Mouse (Mus musculus) heart, embryonic 14.5 days (tissue): ENCODE measurements at regions not wholly inside any gene's neighbourhood (a gene's known extent, or its start where the extent isn't known, plus 50 kb on each side); places are given as distances from the start of the nearest gene placed in this dataset.
A peak's percentile ranks its signal among the peaks of the same experiment; 100 is the strongest.

ENCODE experiments used
- ATAC-seq: fragments of 200-750 bp; cut with Nextera tagmentation; 2 replicates; pipeline ENCODE4 v1.8.0; 2017; ENCODE audit warnings: low read depth, moderate TSS enrichment; ENCODE audit not compliant: insufficient number of reproducible peaks, insufficient read depth, low FRiP score
- H3K27ac ChIP-seq, 2 experiments: fragments of 200-500 bp in 1 of 2; fragments of 300-500 bp in 1 of 2; sonication (generic) in 1 of 2; replicated peaks in 1 of 2; 2 replicates each; pipeline ENCODE4 v1.5.1; 2012 to 2014; ENCODE audit warnings: low read depth in 2 of 2, low read length in 2 of 2, control low read depth in 1 of 2, mild to moderate bottlenecking in 1 of 2, mixed read lengths in 1 of 2; ENCODE audit not compliant: control insufficient read depth in 1 of 2, insufficient read depth in 1 of 2
- H3K27me3 ChIP-seq: fragments of 300-500 bp; sonication (generic); 2 replicates; pipeline ENCODE4 v1.6.1; 2014; ENCODE audit warnings: mild to moderate bottlenecking, low read length, control low read depth; ENCODE audit not compliant: control insufficient read depth, insufficient read depth
- H3K36me3 ChIP-seq: fragments of 300-500 bp; sonication (generic); 2 replicates; pipeline ENCODE4 v1.6.1; 2014; ENCODE audit warnings: mild to moderate bottlenecking, control low read depth, low read length, mixed read lengths; ENCODE audit not compliant: control insufficient read depth, insufficient read depth
- H3K4me1 ChIP-seq, 2 experiments: fragments of 200-500 bp in 1 of 2; fragments of 300-500 bp in 1 of 2; sonication (generic) in 1 of 2; 2 replicates each; pipeline ENCODE4 v1.6.1; 2012 to 2014; ENCODE audit warnings: low read length in 2 of 2, control low read depth in 1 of 2, mixed read lengths in 1 of 2; ENCODE audit not compliant: control insufficient read depth in 2 of 2, insufficient read depth in 2 of 2
- H3K4me2 ChIP-seq: fragments of 300-500 bp; sonication (generic); 2 replicates; pipeline ENCODE4 v1.6.1; 2014; ENCODE audit warnings: mild to moderate bottlenecking, low read length
- H3K4me3 ChIP-seq, 2 experiments: fragments of 200-500 bp in 1 of 2; fragments of 300-500 bp in 1 of 2; sonication (generic) in 1 of 2; 2 replicates each; pipeline ENCODE4 v1.5.1; 2012 to 2014; ENCODE audit warnings: low read length in 2 of 2, mild to moderate bottlenecking in 2 of 2, control low read depth in 1 of 2, low read depth in 1 of 2, moderate library complexity in 1 of 2; ENCODE audit not compliant: control insufficient read depth in 1 of 2, insufficient read depth in 1 of 2
- H3K9ac ChIP-seq: fragments of 300-500 bp; sonication (generic); 2 replicates; pipeline ENCODE4 v1.6.1; 2014; ENCODE audit warnings: mild to moderate bottlenecking, low read length
- H3K9me3 ChIP-seq: fragments of 300-500 bp; sonication (generic); 2 replicates; pipeline ENCODE4 v1.6.1; 2016; ENCODE audit warnings: low read length, control low read depth; ENCODE audit not compliant: control insufficient read depth
- WGBS: fragments of 180-500 bp; shearing (Covaris S2); extraction: QIAGEN DNeasy Blood & Tissue Kit; methylation state at CpG from one replicate; pipeline ENCODE4 v1.1.7; 2014; 5-methylcytosine and 5-hydroxymethylcytosine counted together

GRCm38 (mm10) chr6:50939440-50939839 lies 285.2 kb upstream of the Npvf start:
- no peak for ATAC-seq
- 63% methylated on average over 2 of the region's 2 CpGs for WGBS
- Histone ChIP-seq H3K9ac (no peak overlapping the region), H3K27ac (no peak overlapping the region), H3K4me2 (no peak overlapping the region), H3K36me3 (no peaks in the 10 kb centered on the region), H3K27me3 (no peaks in the 10 kb centered on the region), H3K4me1 (peaks cover 9% of the 10 kb centered on the region in 2 experiments), H3K4me3 (no peak overlapping the region), H3K9me3 (no peaks in the 10 kb centered on the region)

- WGBS: 23% methylated on average over 1 of the region's 1 CpGs
- H3K4me1 ChIP-seq: peaks cover 9% of the 10 kb centered on the region in 2 experiments
- no peak overlapping the region for H3K9ac ChIP-seq
- no peak overlapping the region for H3K4me2 ChIP-seq
- no peaks in the 10 kb centered on the region for H3K9me3 ChIP-seq
- no peak overlapping the region for H3K27ac ChIP-seq
- H3K27me3 ChIP-seq: no peaks in the 10 kb centered on the region
- H3K4me3 ChIP-seq: no peak overlapping the region
- H3K36me3 ChIP-seq: no peaks in the 10 kb centered on the region
- ATAC-seq: no peak
Measured at GRCm38 (mm10) chr6:50940118-50940517, 285.9 kb upstream of the Npvf start.

- no peak overlapping the region for H3K4me2 ChIP-seq
- peaks cover 9% of the 10 kb centered on the region in 2 experiments for H3K4me1 ChIP-seq
- no peak; the same call in 1 of the 2 replicates for ATAC-seq
- no peaks in the 10 kb centered on the region for H3K9me3 ChIP-seq
- H3K9ac ChIP-seq: no peak overlapping the region
- peak overlapping the region; percentile 39 to 48 for H3K27ac ChIP-seq
- H3K27me3 ChIP-seq: no peaks in the 10 kb centered on the region
- WGBS: 48% methylated on average over 10 of the region's 10 CpGs
- H3K4me3 ChIP-seq: no peak overlapping the region
- H3K36me3 ChIP-seq: no peaks in the 10 kb centered on the region
Measured at GRCm38 (mm10) chr6:50940641-50941398, 286.6 kb upstream of the Npvf start.

DNA sequence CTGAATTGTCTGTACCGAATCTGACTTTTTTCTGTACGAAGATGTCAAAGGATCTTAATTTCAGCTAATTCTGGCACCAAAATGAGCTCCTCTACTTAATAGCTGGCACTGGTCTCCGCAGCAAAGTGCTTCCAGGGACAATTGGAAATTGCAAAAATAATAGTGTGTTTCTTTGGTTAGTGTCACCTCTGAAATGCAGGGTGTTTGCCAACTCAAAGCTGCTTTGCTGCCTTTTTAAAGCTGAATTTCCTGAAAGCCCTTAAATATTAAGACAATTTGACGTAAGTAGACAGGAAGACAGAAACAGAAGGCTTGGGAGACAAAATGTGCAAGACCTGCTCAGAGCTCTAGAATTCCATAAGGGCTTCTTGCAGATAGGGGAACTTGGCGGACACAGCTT lies 288.5 kb upstream of the Npvf start:
- Histone ChIP-seq H3K27ac (no peak overlapping the region), H3K4me1 (peaks cover 9% of the 10 kb centered on the region in 2 experiments), H3K4me2 (no peak overlapping the region), H3K9ac (no peak overlapping the region), H3K27me3 (no peaks in the 10 kb centered on the region), H3K36me3 (no peaks in the 10 kb centered on the region), H3K9me3 (no peaks in the 10 kb centered on the region), H3K4me3 (no peak overlapping the region)
- ATAC-seq: no peak
- WGBS: 82% methylated on average over 5 of the region's 5 CpGs

DNA sequence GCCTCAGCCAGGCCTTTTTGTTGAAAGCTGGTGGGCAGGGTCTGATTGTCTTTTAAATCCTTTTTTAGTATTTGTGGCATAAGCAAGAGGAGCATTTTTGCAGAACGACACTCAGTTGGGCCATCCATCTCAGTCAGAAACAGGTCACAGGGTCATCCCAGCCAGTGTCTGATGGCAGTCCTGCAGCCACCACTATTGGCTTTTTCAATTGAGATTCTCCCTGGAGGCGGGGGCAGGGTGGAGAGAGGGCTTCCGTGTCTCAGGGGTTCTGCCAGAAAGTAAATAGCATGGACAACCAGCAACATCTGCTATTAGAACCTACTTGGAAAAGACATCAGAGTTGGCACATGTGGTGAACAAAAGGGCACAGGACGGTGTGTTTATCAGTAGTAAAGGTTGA lies 293.8 kb upstream of the Npvf start:
- no peak overlapping the region for H3K4me2 ChIP-seq
- H3K27ac ChIP-seq: no peak overlapping the region
- no peaks in the 10 kb centered on the region for H3K9me3 ChIP-seq
- 77% methylated on average over 4 of the region's 4 CpGs for WGBS
- H3K36me3 ChIP-seq: no peaks in the 10 kb centered on the region
- no peak overlapping the region for H3K9ac ChIP-seq
- ATAC-seq: no peak
- no peaks in the 10 kb centered on the region for H3K4me1 ChIP-seq
- no peaks in the 10 kb centered on the region for H3K27me3 ChIP-seq
- H3K4me3 ChIP-seq: no peak overlapping the region

DNA sequence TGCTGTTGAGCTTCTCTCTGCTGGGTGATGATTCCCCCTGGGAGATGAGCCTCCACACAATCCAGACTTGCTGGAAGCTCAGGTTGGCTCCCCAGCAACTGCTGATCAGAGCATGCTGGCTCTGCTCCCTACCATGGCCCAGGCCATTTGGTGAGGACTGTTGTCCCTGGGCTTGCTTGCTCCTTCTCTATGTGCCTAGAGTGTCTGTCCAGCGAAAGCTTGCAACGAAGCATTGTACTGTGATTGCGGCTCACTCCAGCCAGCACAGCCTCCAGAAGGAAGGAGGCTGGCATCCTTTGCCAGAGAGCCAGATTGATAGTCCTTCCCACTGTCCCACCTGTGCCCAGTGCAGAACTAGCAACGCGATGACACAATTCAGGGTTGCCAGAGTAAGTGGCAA lies 295.1 kb upstream of the Npvf start:
- no peak overlapping the region for H3K9ac ChIP-seq
- H3K27me3 ChIP-seq: no peaks in the 10 kb centered on the region
- no peaks in the 10 kb centered on the region for H3K4me1 ChIP-seq
- WGBS: 83% methylated on average over 5 of the region's 5 CpGs
- H3K4me3 ChIP-seq: no peak overlapping the region
- H3K4me2 ChIP-seq: no peak overlapping the region
- H3K27ac ChIP-seq: no peak overlapping the region
- H3K36me3 ChIP-seq: no peaks in the 10 kb centered on the region
- no peaks in the 10 kb centered on the region for H3K9me3 ChIP-seq
- ATAC-seq: no peak

DNA sequence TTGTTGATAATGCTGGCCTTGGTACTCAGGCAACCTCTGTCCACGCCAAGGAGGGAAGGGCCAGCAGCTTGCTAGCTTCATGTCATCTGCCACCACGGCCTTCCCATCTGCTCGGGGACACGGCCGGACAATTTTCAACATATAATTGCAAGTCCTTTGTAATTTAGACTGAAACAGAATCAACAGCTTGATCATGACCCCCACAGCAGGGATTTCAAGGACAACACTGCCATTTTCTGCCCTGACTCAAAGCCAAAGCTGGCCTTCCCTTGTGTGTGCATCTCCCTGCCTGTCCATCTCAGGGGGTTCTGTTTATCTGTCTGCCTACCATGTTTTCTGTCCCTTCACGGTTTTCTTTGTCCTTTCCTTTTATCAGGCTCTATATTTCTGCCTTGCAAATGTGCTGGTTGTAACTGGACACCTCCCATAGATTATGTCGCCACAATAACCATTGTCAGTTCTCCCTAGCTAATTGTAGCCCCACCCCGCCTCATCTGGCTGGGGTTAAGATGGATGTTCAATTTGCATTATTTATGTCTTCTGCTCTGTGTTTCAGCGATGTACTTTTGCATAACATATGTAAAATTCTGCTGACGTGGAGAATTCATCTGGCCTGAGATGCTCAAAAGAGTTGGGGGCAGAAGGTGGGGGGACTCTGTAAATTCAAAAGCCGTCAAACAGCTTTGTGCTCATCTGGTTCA lies 295.8 kb upstream of the Npvf start:
- Histone ChIP-seq H3K27me3 (no peaks in the 10 kb centered on the region), H3K36me3 (no peaks in the 10 kb centered on the region), H3K27ac (no peak overlapping the region), H3K4me3 (no peak overlapping the region), H3K4me1 (no peaks in the 10 kb centered on the region), H3K9ac (no peak overlapping the region), H3K9me3 (no peaks in the 10 kb centered on the region), H3K4me2 (no peak overlapping the region)
- no peak for ATAC-seq
- WGBS: 75% methylated on average over 11 of the region's 11 CpGs
